Mouse (Mus musculus) cerebellum, adult 9-11 months (tissue): ENCODE data around the gene Serinc2.
"Not testable (repeated sequence)": the region's sequence is repeated elsewhere in the genome, so short reads cannot be mapped to it uniquely, and the experiment has no call there.

Experiments
- DNase-seq: peaks from one replicate; pipeline ENCODE4 v3.0.0; 2022

Serinc2 gene

DNA sequence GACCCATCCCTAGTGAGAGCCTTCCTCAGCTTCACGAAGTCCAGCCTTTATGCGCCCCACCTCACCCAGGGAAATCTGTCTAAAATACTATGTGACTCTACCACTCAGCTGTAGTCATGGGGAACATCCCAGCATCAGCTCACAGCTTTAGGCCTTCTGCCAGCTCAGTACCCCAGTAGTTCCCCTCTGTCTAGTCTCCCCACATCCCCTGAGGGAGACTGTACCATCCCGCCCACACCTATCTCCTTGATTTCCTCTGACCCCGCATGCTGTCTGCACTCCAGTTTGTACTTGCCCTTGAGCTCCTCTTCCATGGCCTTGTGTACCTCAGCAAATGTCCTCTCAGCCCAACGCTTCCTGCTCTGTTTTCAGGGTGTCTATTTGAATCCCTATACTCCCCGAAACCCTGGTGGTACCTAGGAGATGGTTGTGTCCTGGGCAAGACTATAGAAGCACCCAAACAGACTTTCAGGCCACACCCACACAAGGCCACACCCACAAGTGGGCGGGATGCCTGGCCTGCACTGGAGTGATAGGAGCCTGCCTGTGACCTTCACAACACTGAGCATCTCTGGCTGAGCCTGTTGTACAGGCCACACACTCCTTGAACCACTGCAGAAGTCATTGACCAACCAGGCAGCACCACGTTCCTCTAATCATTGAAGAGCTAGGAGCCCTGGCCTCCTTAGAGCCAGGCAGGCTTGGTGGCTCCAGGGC is 26.4 kb downstream of the Serinc2 start:
- DNase-seq, result no peak

DNA sequence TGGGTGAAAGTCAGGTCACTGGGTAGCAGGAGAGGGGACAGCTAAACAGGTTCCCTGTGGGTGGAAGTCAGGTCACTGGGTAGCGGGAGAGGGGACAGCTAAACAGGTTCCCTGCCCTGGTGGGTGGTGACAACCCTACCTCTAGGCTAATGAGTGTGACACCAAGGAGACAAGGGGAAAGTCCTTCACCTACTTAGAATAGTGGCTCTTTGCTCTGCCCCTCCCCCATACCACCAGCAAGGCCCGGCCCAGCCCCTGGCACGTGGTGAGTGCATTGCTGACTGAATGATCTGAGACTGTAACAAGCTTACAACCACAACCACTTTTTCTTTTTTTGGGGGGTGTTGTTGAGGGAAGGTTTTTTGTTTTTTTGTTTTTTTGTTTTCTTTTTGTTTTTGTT is 27.2 kb downstream of the Serinc2 start:
- DNase-seq, result no peak

DNA sequence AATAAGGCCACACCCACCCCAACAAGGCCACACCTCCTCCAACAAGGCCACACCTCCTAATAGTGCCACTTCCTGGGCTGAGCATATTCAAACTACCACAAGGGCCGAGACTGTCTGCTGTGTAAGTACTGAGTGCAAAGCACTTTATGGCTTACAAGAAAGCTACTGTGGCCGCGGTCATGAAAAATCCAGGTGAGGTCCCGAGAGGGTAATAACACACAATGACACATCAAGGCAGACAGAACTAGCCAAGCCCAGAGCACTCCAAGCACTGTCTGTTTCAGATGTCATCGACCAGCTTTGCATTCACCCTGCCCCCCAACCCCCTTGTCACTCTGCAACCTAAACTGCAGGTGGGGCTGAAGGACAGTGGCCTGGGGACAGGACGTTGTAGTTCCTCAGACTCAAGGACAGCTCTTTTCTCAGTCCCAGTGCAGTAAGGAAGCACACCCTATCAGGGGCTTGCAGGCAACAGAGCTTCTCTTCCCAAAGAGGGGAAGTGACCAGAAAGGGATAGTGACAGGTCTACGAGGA is 27.8 kb downstream of the Serinc2 start:
- DNase-seq, result no peak

DNA sequence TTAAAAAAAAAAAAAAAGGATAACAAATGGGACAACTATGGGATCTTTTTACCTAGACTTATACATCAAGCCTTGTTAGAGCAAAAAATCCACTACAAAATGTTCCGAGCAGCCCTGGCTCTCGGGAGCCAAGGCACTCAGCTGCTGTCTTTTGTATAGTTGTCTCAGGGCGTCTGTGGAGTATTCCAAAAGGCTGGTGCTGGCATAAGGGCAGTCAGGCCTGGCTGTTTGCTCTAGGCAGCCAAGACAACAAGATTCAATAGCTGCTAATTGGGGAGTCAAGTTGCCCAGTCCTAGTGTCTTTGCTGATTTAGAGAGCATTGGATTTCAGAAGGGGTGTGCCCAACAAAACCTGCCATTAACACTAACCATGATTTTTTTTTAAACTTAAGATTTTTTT is 30.4 kb downstream of the Serinc2 start:
- DNase-seq, result no peak

DNA sequence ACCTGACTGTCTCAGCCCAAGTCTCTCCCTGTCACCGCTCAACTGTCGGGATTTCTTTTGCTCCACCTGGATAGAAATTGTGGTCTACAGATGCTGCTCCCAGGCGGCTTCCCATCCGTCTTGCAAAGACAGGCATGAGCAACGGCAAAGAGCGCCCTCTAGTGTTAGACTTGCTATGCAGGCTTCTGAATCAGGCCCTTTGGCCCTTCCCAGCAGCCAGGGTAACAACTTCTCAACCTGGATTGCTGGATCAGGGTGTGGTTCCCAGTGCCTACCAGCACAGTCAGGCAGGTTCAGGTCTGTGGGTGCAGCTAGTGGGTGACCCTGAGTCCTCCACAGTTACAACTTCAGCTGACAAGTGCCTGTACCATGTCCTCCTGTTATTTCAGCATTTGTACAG is 32.9 kb downstream of the Serinc2 start:
- peak; percentile 68 for DNase-seq

DNA sequence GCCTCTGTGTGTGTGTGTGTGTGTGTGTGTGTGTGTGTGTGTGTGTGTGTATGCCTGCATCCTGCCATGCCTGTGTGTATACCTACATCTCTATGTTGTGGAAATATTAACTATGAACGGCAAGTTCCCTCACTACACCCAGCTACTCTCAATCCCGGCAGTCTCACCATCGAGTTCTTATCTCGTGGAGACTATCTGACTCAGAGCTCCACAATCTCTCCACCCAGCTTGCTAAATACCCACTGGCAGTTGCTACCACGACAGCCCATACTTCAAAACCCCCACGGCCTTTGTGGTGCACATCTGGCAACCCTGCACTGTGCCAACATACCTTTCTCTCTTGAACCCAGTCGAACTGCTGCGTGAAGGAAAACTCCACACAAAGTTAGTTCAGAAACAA is 34.3 kb downstream of the Serinc2 start:
- DNase-seq, result no peak

DNA sequence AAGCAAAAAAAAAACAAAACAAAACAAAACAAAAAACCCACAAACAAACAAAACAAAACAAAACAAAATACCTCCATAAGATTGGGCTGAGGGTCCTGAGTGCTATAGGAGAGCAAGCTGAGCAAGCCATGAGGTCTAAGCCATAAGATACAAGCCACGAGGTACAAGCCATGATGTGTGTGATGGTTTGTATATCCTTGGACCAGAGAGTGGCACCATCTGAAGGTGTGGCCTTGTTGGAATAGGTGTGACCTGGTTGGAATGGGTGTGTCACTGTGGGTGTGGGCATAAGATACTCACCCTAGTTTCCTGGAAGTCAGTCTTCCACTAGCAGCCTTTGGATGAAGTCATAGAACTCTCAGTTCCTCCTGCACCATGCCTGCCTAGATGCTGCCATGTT is 35.4 kb downstream of the Serinc2 start:
- DNase-seq, result not testable (repeated sequence)

DNA sequence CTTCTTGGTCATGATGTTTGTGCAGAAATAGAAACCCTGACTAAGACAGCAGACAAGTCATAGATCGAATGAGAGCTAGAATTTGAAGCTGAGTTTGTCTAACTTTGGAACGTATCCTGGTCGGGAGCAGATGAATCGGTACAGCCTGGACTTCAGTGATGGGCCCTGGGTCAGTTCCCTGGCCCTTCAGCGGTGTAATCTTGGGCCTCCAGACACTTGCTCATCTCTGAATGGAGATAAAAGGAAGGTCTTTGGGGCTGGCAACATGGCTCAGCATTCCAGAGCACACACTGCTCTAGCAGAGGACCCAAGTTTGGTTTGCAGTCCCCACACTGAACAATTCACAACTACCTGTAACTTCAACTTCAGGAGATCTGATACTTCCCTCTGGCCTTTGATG is 36.0 kb downstream of the Serinc2 start:
- DNase-seq, result no peak

DNA sequence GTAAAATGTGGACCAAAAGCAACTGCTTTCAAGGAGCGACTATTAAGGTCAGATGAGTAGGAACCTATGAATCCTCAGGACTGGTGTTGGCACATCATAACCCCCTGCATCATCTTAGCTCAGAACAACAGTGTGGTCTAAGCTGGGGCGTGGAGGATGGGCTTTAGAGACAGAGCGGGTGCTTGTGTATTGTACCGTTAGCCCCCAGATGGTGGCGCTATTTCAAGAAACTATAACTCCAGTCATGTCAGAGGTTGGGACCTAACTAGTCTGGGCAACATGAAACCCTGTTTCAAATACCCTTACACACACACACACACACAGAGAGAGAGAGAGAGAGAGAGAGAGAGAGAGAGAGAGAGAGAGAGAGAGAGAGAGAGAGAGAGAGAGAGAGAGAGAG is 38.3 kb downstream of the Serinc2 start:
- no peak for DNase-seq

DNA sequence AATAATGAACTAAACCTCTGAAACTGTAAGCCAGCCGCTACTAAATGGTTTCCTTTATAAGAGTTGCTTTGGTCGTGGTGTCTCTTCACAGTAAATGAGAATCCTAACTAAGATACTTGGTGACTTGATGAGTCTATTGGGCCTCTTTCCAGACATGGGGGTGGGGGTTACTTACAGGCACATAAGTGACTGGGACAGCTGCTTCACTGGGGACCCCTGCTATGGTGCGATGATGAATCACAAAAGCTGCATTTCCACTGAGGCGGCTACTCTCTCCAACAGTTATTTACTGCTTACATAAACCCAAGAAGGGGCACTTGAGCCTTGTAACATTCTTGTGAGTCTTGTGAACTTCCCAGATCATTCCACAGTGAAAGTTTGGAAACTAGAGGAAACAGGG is 41.4 kb downstream of the Serinc2 start:
- no peak for DNase-seq

DNA sequence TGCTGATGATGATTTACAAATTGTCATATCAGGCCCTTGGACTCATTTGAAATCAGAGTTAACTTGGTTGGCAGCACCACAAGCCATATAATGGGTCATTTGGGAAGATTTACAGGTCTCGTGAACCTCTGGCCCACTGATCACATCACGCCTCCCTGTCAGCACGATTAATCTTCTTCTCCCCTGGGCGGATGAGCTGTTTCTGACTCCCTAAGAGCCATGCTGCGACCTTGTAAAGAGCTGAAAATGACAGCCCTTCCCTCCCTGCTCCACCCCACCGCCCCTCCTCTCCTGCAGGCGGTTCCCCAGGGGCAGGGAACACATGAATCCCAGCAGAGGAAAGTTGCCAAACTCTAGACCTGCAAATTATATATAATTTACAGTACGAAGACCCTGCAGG is 42.6 kb downstream of the Serinc2 start:
- no peak for DNase-seq

DNA sequence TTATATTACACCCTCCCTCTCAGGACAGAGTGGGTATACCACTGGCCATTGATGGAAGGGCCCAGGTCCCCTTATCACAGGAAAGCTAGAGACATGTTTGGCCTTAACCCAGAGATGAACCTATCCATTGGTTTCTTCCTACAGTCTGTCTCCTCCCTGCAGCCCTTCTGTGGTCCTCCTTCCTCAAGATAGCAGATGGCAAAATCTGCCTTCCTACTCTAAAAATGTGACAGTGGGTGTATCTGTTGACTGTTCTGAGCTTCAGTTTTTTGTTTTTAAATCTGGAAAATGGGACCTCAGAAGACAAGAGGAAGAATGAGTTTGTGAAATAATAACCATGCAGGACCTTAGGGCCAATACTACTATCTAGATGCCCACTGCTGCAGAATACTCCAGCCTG is 54.9 kb downstream of the Serinc2 start:
- no peak for DNase-seq

DNA sequence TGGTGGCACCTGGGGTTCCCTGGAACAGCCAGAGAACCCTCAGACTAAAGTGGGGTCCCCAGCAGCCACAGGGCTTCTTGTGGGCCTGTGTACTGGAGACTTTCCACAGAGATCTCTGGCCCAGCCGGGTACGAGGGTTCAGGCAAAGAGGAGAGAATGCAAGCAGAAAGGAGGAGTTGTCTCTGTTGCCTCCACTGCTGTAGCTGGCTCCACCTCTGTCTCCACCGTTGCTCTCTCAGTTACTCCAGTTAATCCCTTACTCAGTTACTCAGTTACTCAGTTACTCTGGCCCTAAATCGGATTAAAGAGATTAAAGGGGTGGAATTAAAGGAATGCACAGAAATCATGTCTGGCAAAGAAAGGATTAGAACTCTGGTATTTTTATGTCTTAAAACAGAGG is 56.8 kb downstream of the Serinc2 start, which contains the start of gene Gm853:
Gm853 (minus strand) TSS at position 223 of the 400 bp plus-strand sequence.
- no peak for DNase-seq

DNA sequence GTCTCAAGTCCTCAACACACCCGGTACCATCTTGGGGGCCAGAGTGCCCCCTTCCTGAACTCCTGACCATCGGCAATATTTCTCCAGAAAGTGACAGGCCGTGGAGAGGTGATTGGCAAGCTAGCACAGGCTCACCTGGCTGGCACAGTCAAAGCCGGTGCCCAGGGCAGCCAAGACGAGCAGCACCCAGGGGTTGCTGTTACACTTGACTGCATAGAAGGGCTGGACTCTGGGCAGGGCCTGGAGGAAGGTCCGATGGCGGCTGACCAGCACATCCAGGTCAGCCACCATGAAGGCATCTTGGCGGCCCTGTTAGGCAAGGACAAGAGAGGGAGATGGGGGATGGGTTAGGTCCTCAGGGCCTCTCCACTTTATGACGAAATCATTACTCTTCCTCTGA is 58.8 kb downstream of the Serinc2 start:
- no peak for DNase-seq

DNA sequence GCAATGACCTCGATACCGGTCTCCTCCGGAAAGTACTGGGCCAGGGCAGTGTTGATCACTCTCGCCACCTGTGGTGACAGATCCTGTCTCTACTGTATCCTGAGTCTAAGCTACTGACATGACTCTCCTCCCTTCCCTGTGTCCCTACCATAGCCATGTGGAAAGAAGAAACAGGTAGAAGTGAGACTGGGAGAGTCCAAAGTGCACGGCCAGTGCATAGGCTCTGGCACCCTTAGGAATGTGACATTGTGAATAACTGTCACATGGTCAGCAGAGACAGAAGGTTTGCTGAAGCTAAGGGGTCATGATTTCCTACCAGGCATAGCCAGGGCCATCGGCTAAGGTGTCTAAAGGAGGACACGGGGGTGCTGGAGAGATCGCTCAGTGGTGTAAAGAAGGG is 63.6 kb downstream of the Serinc2 start:
- no peak for DNase-seq

DNA sequence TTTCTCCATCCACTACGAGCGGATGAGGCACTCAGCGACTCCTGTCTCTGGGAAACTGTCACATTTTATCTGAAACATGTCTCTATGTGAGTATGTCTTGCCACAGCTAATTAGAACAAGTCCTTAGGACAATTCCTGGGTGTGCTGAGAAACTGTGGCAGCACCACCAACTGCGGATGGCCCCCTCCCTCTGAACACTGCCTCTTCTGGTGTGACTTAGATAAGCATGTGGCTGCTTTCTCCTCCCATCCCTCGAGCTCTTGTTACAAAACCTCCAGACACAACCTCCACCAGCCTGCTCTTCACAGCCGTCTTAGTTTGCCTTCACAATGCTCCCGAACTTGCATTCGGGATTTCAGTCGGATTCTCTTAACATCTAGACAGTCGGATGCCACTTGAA is 65.1 kb downstream of the Serinc2 start:
- no peak for DNase-seq

DNA sequence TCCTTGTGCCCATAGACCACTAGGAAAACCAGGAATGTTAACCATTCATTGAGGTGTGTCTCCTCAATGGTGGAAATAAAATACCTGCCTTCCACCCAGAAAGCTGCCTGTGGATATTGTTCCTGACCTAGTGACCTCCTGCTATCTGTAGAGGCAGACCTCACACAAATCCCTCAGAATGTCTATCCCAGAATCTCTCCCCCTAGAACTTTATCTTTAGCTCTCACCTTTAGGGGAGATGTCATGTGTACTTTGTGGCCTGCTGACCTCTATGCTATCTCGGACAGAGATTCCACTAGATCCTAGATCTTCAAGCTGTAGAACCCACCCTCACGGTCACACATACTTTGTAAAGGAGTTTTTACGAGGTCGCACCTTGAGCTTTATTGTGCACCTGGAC is 65.8 kb downstream of the Serinc2 start:
- no peak for DNase-seq

DNA sequence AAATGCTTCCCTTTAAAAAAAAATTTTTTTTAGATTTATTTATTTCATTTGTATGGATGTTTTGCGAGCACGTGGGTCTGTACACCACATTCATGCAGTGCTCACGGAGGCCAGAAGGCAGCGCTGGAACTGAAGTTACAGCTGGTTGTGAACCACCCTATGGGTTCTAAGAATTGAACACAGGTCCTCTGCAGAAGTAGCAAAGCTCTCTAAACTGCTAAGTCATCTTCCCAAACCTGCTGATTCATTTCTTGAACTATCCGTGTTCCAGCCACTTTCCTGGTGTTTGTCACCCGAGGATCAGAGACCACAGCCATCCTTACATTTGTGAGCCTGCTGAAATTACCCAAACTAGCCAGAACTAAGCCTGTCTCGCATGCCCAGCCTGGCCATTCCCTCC is 66.6 kb downstream of the Serinc2 start:
- no peak for DNase-seq

DNA sequence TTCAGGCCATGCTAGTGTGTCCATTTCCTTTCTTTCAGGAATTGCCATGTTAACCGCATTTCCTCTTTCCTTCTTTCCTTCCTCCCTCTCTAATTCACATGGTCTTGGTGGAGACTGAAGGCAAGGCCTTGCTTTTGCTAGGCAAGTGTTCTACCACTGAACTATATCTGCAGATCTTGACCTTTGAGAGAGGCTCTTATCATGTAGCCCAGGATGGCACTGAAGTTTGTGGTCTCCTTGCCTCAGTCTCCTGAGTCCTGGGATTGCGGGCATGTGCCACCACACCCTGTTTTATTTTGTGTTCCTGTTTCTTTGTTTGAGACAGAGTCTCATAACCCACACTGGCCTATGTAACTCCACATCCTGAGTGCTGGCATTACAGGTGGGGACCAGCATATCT is 67.1 kb downstream of the Serinc2 start:
- no peak for DNase-seq
